Mouse (Mus musculus) CH12.LX (cell line): ENCODE measurements around the gene Mdm4.

ENCODE experiments used
- CHD2 ChIP-seq: IDR thresholded peaks from 2 replicates; pipeline ENCODE4 v1.6.1; 2011; ENCODE audit warnings: low read length, improper control_type of control experiment
- CTCF ChIP-seq, 2 experiments: IDR thresholded peaks in 1 of 2; conservative IDR thresholded peaks in 1 of 2; 2 replicates each; pipeline ENCODE4 v1.5.1; 2011 to 2012; ENCODE audit warnings: low read depth in 2 of 2, low read length in 2 of 2, improper control_type of control experiment in 1 of 2, inconsistent platforms in 1 of 2, mild to moderate bottlenecking in 1 of 2, moderate library complexity in 1 of 2
- ELF1 ChIP-seq: IDR thresholded peaks from 2 replicates; pipeline ENCODE4 v1.6.1; 2014; ENCODE audit warnings: low read depth, mild to moderate bottlenecking, inconsistent platforms, low read length, improper control_type of control experiment
- EP300 ChIP-seq: IDR thresholded peaks from 2 replicates; pipeline ENCODE4 v1.6.1; 2011; ENCODE audit warnings: low read length, improper control_type of control experiment
- ETS1 ChIP-seq: conservative IDR thresholded peaks from 2 replicates; pipeline ENCODE4 v1.6.1; 2012; ENCODE audit warnings: low read depth, mild to moderate bottlenecking, inconsistent platforms, low read length, improper control_type of control experiment, moderate library complexity
- GABPA ChIP-seq: IDR thresholded peaks from 2 replicates; pipeline ENCODE4 v1.6.1; 2012; ENCODE audit warnings: low read depth, low read length, improper control_type of control experiment, inconsistent platforms; ENCODE audit not compliant: insufficient replicate concordance
- KAT2A ChIP-seq: IDR thresholded peaks from 2 replicates; pipeline ENCODE4 v1.6.1; 2012; ENCODE audit warnings: low read length, improper control_type of control experiment, inconsistent platforms; ENCODE audit not compliant: insufficient replicate concordance
- MAX ChIP-seq: IDR thresholded peaks from 2 replicates; pipeline ENCODE4 v1.6.1; 2011; ENCODE audit warnings: low read length, improper control_type of control experiment
- NRF1 ChIP-seq: IDR thresholded peaks from 2 replicates; pipeline ENCODE4 v1.6.1; 2014; ENCODE audit warnings: low read depth, mild to moderate bottlenecking, inconsistent platforms, low read length, improper control_type of control experiment, moderate library complexity
- POLR2A ChIP-seq: IDR thresholded peaks from 2 replicates; pipeline ENCODE4 v1.6.1; 2011; ENCODE audit warnings: low read depth, mild to moderate bottlenecking, improper control_type of control experiment, low read length
- RAD21 ChIP-seq: IDR thresholded peaks from 2 replicates; pipeline ENCODE4 v1.6.1; 2011; ENCODE audit warnings: low read depth, mild to moderate bottlenecking, low read length, improper control_type of control experiment, moderate library complexity
- TBP ChIP-seq: conservative IDR thresholded peaks from 2 replicates; pipeline ENCODE4 v1.6.1; 2011; ENCODE audit warnings: low read depth, low read length, improper control_type of control experiment
- ZC3H11A ChIP-seq: IDR thresholded peaks from 2 replicates; pipeline ENCODE4 v1.6.1; 2012; ENCODE audit warnings: low read depth, mild to moderate bottlenecking, inconsistent platforms, low read length, improper control_type of control experiment
- ZKSCAN1 ChIP-seq: IDR thresholded peaks from 2 replicates; pipeline ENCODE4 v1.6.1; 2012; ENCODE audit warnings: low read depth, inconsistent platforms, low read length, improper control_type of control experiment, borderline replicate concordance

DNA sequence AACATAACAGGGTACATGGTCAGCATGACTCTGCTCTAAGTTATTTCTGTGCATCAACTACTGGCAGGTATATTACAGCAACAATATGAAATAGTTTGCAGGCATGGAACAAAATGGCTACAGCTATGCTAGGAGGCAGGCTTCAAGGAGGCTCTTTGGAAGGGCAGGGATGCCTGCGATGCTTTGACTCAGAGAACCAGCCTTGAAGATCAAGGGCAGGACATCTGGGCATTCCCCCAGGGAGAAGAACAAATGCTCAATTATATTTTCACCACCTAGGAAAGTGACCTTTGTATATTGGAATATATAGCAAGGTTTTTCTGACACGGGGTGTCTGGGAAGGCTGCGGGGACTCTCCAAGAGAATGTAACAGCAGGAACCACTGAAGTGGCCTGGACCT lies 68.6 kb downstream of the Mdm4 start:
- TF ChIP-seq TBP, result no peak
- TF ChIP-seq CHD2, result no peak
- TF ChIP-seq ZC3H11A, result no peak
- TF ChIP-seq POLR2A, result no peak
- no peak for TF ChIP-seq RAD21
- TF ChIP-seq CTCF (conservative IDR thresholded peaks at IDR 0.05 in 1 of 2, IDR thresholded peaks at IDR 0.05 in 1 of 2; ENCODE audit: low read depth in 2 of 2, low read length in 2 of 2), result no peak
- TF ChIP-seq GABPA, result no peak
- TF ChIP-seq ETS1, result no peak
- no peak for TF ChIP-seq ELF1
- no peak for TF ChIP-seq EP300
- TF ChIP-seq KAT2A, result no peak
- TF ChIP-seq ZKSCAN1, result no peak
- TF ChIP-seq MAX, result no peak
- TF ChIP-seq NRF1, result no peak
